Mouse (Mus musculus): ENCODE data around the gene Ybx2. TPM values are rescaled to one million over a fixed set of nuclear protein-coding genes. Genes with fewer than 3 reads are reported as not detected.
"Not testable (repeated sequence)": the region's sequence is repeated elsewhere in the genome, so short reads cannot be mapped to it uniquely, and the experiment has no call there.

Ybx2 gene
- polyA plus RNA-seq, 1 experiment = 1.5 TPM

GRCm38 (mm10) chr11:69952274-69952673 lies 16.7 kb downstream of the Ybx2 start:
- no peak overlapping the region for H3K27ac ChIP-seq (ENCODE audit: control insufficient read depth, insufficient read depth, low read depth, low read length, poor library complexity)
- H3K4me1 ChIP-seq (ENCODE audit: control insufficient read depth, insufficient read depth, low read length) = peaks cover 1% of the 10 kb centered on the region; the same call in 1 of the 2 replicates
- WGBS = 39% methylated on average over 1 of the region's 1 CpGs
- no peak overlapping the region for H3K4me3 ChIP-seq (replicated peaks; ENCODE audit: control insufficient read depth, low read depth, low read length)
- TF ChIP-seq CTCF (IDR thresholded peaks at IDR 0.05; ENCODE audit: control insufficient read depth, insufficient read depth, low read length) (0 out of 2 replicates have a peak, but pooled peaks have one; percentile 20), POLR2A (IDR thresholded peaks at IDR 0.05; ENCODE audit: borderline replicate concordance, control insufficient read depth, low read depth, low read length) (no peak)

- TF ChIP-seq CTCF (IDR thresholded peaks at IDR 0.05; ENCODE audit: control insufficient read depth, insufficient read depth, low read length) (no peak), POLR2A (IDR thresholded peaks at IDR 0.05; ENCODE audit: borderline replicate concordance, control insufficient read depth, low read depth, low read length) (no peak)
- Histone ChIP-seq H3K27ac (ENCODE audit: control insufficient read depth, insufficient read depth, low read depth, low read length, poor library complexity) (no peak overlapping the region), H3K4me1 (ENCODE audit: control insufficient read depth, insufficient read depth, low read length) (peaks cover 1% of the 10 kb centered on the region; the same call in 1 of the 2 replicates), H3K4me3 (replicated peaks; ENCODE audit: control insufficient read depth, low read depth, low read length) (no peak overlapping the region)
- 55% methylated on average over 11 of the region's 11 CpGs for WGBS
Observed at GRCm38 (mm10) chr11:69953267-69953915, 17.8 kb downstream of the Ybx2 start.

GRCm38 (mm10) chr11:69955618-69956017 lies 20.0 kb downstream of the Ybx2 start:
- H3K27ac ChIP-seq (ENCODE audit: control insufficient read depth, insufficient read depth, low read depth, low read length, poor library complexity); H3K4me3 ChIP-seq (replicated peaks; ENCODE audit: control insufficient read depth, low read depth, low read length); H3K4me1 ChIP-seq (ENCODE audit: control insufficient read depth, insufficient read depth, low read length): not testable (repeated sequence)
- WGBS = 75% methylated on average over 4 of the region's 4 CpGs

GRCm38 (mm10) chr11:69956218-69956617 lies 20.6 kb downstream of the Ybx2 start:
- WGBS = 68% methylated on average over 1 of the region's 1 CpGs
- H3K27ac ChIP-seq (ENCODE audit: control insufficient read depth, insufficient read depth, low read depth, low read length, poor library complexity) = no peak overlapping the region
- H3K4me3 ChIP-seq (replicated peaks; ENCODE audit: control insufficient read depth, low read depth, low read length) = no peak overlapping the region
- TF ChIP-seq POLR2A (IDR thresholded peaks at IDR 0.05; ENCODE audit: borderline replicate concordance, control insufficient read depth, low read depth, low read length) (no peak), CTCF (IDR thresholded peaks at IDR 0.05; ENCODE audit: control insufficient read depth, insufficient read depth, low read length) (no peak)
- H3K4me1 ChIP-seq (ENCODE audit: control insufficient read depth, insufficient read depth, low read length) = no peaks in the 10 kb centered on the region

GRCm38 (mm10) chr11:69960616-69961015 lies 25.0 kb downstream of the Ybx2 start:
- Histone ChIP-seq H3K4me3 (replicated peaks; ENCODE audit: control insufficient read depth, low read depth, low read length) (no peak overlapping the region), H3K27ac (ENCODE audit: control insufficient read depth, insufficient read depth, low read depth, low read length, poor library complexity) (no peak overlapping the region), H3K4me1 (ENCODE audit: control insufficient read depth, insufficient read depth, low read length) (peaks cover 2% of the 10 kb centered on the region; the same call in 1 of the 2 replicates)
- peak; percentile 38; the same call in 1 of the 2 replicates for TF ChIP-seq CTCF (IDR thresholded peaks at IDR 0.05; ENCODE audit: control insufficient read depth, insufficient read depth, low read length)
- TF ChIP-seq POLR2A (IDR thresholded peaks at IDR 0.05; ENCODE audit: borderline replicate concordance, control insufficient read depth, low read depth, low read length) = no peak
- WGBS = 55% methylated on average over 5 of the region's 5 CpGs

- no peak for TF ChIP-seq CTCF (IDR thresholded peaks at IDR 0.05; ENCODE audit: control insufficient read depth, insufficient read depth, low read length)
- no peak for TF ChIP-seq POLR2A (IDR thresholded peaks at IDR 0.05; ENCODE audit: borderline replicate concordance, control insufficient read depth, low read depth, low read length)
- no peak overlapping the region for H3K4me3 ChIP-seq (replicated peaks; ENCODE audit: control insufficient read depth, low read depth, low read length)
- H3K4me1 ChIP-seq (ENCODE audit: control insufficient read depth, insufficient read depth, low read length) = peaks cover 3% of the 10 kb centered on the region; the same call in 1 of the 2 replicates
- no peak overlapping the region for H3K27ac ChIP-seq (ENCODE audit: control insufficient read depth, insufficient read depth, low read depth, low read length, poor library complexity)
- WGBS = 3% methylated on average over 5 of the region's 5 CpGs
Observed at GRCm38 (mm10) chr11:69961841-69962240, 26.2 kb downstream of the Ybx2 start.

GRCm38 (mm10) chr11:69964650-69965270 lies 29.2 kb downstream of the Ybx2 start, which contains the start of gene Cldn7:
Gene Cldn7 (plus strand): TSS chr11:69964779.
- Histone ChIP-seq H3K4me3 (replicated peaks; ENCODE audit: control insufficient read depth, low read depth, low read length) (no peak within 1 kb of the TSS), H3K4me1 (ENCODE audit: control insufficient read depth, insufficient read depth, low read length) (peaks cover 3% of the 10 kb centered on the region; the same call in 1 of the 2 replicates), H3K27ac (ENCODE audit: control insufficient read depth, insufficient read depth, low read depth, low read length, poor library complexity) (no peak within 1 kb of the TSS; the same call in 1 of the 2 replicates)
- WGBS = 38% methylated on average over 24 of the region's 24 CpGs
- no peak for TF ChIP-seq POLR2A (IDR thresholded peaks at IDR 0.05; ENCODE audit: borderline replicate concordance, control insufficient read depth, low read depth, low read length)
- no peak for TF ChIP-seq CTCF (IDR thresholded peaks at IDR 0.05; ENCODE audit: control insufficient read depth, insufficient read depth, low read length)

- WGBS = 7% methylated on average over 49 of the region's 49 CpGs
- Histone ChIP-seq H3K4me1 (ENCODE audit: control insufficient read depth, insufficient read depth, low read length) (peaks cover 3% of the 10 kb centered on the region; the same call in 1 of the 2 replicates), H3K27ac (ENCODE audit: control insufficient read depth, insufficient read depth, low read depth, low read length, poor library complexity) (no peak overlapping the region; the same call in 1 of the 2 replicates), H3K4me3 (replicated peaks; ENCODE audit: control insufficient read depth, low read depth, low read length) (no peak overlapping the region)
- no peak for TF ChIP-seq POLR2A (IDR thresholded peaks at IDR 0.05; ENCODE audit: borderline replicate concordance, control insufficient read depth, low read depth, low read length)
- TF ChIP-seq CTCF (IDR thresholded peaks at IDR 0.05; ENCODE audit: control insufficient read depth, insufficient read depth, low read length) = no peak
Observed at GRCm38 (mm10) chr11:69965271-69966005, 29.8 kb downstream of the Ybx2 start.
